Mouse (Mus musculus) bone marrow, adult 2 months (tissue): ENCODE data around the gene Srf.

Experiments
- CTCF ChIP-seq: fragments of 200-500 bp; IDR thresholded peaks from 2 replicates; pipeline ENCODE4 v1.5.1; 2011; ENCODE audit warnings: low read length, control low read depth; ENCODE audit not compliant: control insufficient read depth, insufficient read depth
- POLR2A ChIP-seq: fragments of 200-500 bp; IDR thresholded peaks from 2 replicates; pipeline ENCODE4 v1.6.1; 2011; ENCODE audit warnings: low read depth, mild to moderate bottlenecking, control low read depth, low read length, borderline replicate concordance; ENCODE audit not compliant: control insufficient read depth

GRCm38 (mm10) chr17:46598963-46599362, 43.0 kb upstream of the Srf start:
- TF ChIP-seq CTCF (no peak), POLR2A (no peak)
